Mouse (Mus musculus): ENCODE measurements around the gene Narfl. TPM values are rescaled to one million over a fixed set of nuclear protein-coding genes. Genes with fewer than 3 reads are reported as not detected.

Gene Narfl
- 23.8 and 24.1 TPM in 2 replicates for polyA plus RNA-seq (2015; fragmentation: Nextera tagmentation; extraction: Ambion mirVana)

DNA sequence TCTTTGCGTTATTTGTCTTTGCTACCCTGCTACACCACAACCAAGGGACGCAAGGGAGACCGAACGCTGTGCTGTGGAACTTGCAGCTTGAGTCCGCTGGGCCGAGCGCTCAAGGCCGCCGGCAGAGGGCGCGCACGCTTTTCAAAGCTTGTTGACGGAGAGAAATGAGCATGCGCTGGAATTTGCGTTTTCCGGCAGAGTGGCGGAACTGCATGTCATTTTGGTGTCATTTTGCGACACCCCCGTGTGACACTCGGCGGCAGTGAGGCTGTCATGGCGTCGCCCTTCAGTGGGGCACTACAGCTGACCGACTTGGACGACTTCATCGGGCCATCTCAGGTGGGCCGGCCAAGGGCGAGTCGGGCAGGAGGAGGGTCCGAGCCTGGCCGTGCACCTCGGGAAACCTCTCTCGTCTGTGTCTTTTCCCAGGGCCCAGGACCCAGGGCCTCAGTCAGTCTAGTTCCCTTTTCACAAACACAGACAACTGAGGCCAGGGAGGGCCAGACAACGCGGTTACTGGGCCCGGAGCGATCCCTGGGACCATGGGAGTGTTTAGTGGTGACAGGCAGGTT is at the start of gene Narfl:
Narfl (plus strand) TSS at position 228 of the 572 bp plus-strand sequence.
- Histone ChIP-seq H3K27me3 (replicated peaks; ENCODE audit: insufficient read depth, low read length) (no peaks in the 10 kb centered on the region), H3K9me3 (ENCODE audit: low read length) (no peaks in the 10 kb centered on the region), H3K27ac (ENCODE audit: low read length) (no peak within 1 kb of the TSS), H3K4me2 (replicated peaks; ENCODE audit: low read depth, low read length) (peak within 1 kb of the TSS; percentile 84), H3K9ac (replicated peaks; ENCODE audit: low read depth) (peak within 1 kb of the TSS; percentile 91), H3K36me3 (ENCODE audit: insufficient read depth, low read length) (no peaks in the 10 kb centered on the region), H3K4me1 (ENCODE audit: insufficient read depth, low read depth, low read length) (peaks cover 4% of the 10 kb centered on the region), H3K4me3 (ENCODE audit: low read depth, low read length) (peak within 1 kb of the TSS; percentile 71)
- WGBS = under 1% methylated on average over 37 of the region's 37 CpGs
- peak; percentile 98 for TF ChIP-seq CTCF (IDR thresholded peaks at IDR 0.05)
- no peak for TF ChIP-seq EP300 (IDR thresholded peaks at IDR 0.05)
- DNase-seq (ENCODE audit: low spot score) = peak; percentile 97
- peak; percentile 93 for ATAC-seq

DNA sequence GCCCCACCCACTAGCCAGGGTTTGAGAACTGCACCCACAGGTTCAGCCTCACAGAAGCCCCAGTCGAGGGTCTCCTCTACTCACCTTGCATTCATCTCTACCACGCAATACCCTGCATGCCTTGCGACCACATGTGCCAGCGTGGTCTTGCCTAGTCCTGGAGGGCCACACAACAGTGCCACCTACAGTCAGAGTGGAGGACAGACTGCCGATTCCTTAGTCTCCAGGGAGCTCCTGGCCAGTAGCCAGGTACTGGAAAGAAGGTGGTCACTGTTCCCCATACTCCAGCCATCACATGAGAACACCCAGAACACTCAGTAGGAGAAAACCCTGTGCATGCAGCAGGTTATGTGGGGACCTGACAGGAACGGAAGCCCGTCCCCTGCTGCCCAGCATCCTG is 49.7 kb upstream of the Narfl start:
- Histone ChIP-seq H3K4me3 (ENCODE audit: low read depth, low read length) (no peak overlapping the region), H3K9me3 (ENCODE audit: low read length) (no peaks in the 10 kb centered on the region), H3K4me1 (ENCODE audit: insufficient read depth, low read depth, low read length) (peaks cover 14% of the 10 kb centered on the region; the same call in 1 of the 2 replicates), H3K4me2 (replicated peaks; ENCODE audit: low read depth, low read length) (no peak overlapping the region), H3K27me3 (replicated peaks; ENCODE audit: insufficient read depth, low read length) (no peaks in the 10 kb centered on the region), H3K9ac (replicated peaks; ENCODE audit: low read depth) (no peak overlapping the region), H3K36me3 (ENCODE audit: insufficient read depth, low read length) (no peaks in the 10 kb centered on the region), H3K27ac (ENCODE audit: low read length) (no peak overlapping the region)
- ATAC-seq (no peak), DNase-seq (ENCODE audit: low spot score) (no peak)
- peak; percentile 18 for TF ChIP-seq CTCF (IDR thresholded peaks at IDR 0.05)
- no peak for TF ChIP-seq EP300 (IDR thresholded peaks at IDR 0.05)
- WGBS = 73% methylated on average over 7 of the region's 7 CpGs

DNA sequence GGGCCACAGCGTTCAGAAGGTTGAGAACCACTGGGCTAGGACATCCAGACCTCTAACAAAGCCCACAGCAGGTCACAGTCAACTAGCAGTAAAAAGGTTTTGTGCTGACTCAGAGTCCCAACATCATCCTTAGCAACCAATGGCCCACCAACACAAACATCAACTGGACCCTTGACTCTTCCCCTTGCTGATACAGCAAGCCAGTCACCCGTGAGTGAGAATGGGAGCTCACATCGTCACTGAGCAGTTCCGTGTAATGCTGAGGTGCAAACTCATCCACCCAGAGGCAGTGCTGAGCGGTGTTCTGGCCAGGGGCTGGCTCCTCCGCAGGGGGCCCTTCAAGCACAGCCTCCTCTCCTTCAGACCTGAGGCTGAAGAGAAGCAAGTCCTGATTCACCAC is 48.3 kb upstream of the Narfl start:
- Histone ChIP-seq H3K4me1 (ENCODE audit: insufficient read depth, low read depth, low read length) (peaks cover 14% of the 10 kb centered on the region; the same call in 1 of the 2 replicates), H3K27me3 (replicated peaks; ENCODE audit: insufficient read depth, low read length) (no peaks in the 10 kb centered on the region), H3K27ac (ENCODE audit: low read length) (no peak overlapping the region), H3K4me2 (replicated peaks; ENCODE audit: low read depth, low read length) (no peak overlapping the region), H3K9ac (replicated peaks; ENCODE audit: low read depth) (no peak overlapping the region), H3K9me3 (ENCODE audit: low read length) (no peaks in the 10 kb centered on the region), H3K4me3 (ENCODE audit: low read depth, low read length) (no peak overlapping the region), H3K36me3 (ENCODE audit: insufficient read depth, low read length) (no peaks in the 10 kb centered on the region)
- DNase-seq (ENCODE audit: low spot score) = no peak
- TF ChIP-seq CTCF (IDR thresholded peaks at IDR 0.05) (no peak), EP300 (IDR thresholded peaks at IDR 0.05) (no peak)
- no peak for ATAC-seq
- 90% methylated on average over 6 of the region's 6 CpGs for WGBS

GRCm38 (mm10) chr17:25727265-25728008 is 46.1 kb upstream of the Narfl start, which contains the start of the genes Chtf18 and Rpusd1:
Chtf18 (minus strand) TSS chr17:25727419.
Rpusd1 (plus strand) TSS chr17:25727670.
- peak within 1 kb of the TSS; percentile 51; the same call in 1 of the 2 replicates for H3K27ac ChIP-seq (ENCODE audit: low read length)
- TF ChIP-seq EP300 (IDR thresholded peaks at IDR 0.05) = no peak
- no peak for TF ChIP-seq CTCF (IDR thresholded peaks at IDR 0.05)
- H3K4me1 ChIP-seq (ENCODE audit: insufficient read depth, low read depth, low read length) = peaks cover 14% of the 10 kb centered on the region; the same call in 1 of the 2 replicates
- under 1% methylated on average over 37 of the region's 37 CpGs for WGBS
- peak; percentile 98 for ATAC-seq
- DNase-seq (ENCODE audit: low spot score) = peak; percentile 100
- no peaks in the 10 kb centered on the region for H3K27me3 ChIP-seq (replicated peaks; ENCODE audit: insufficient read depth, low read length)
- peak within 1 kb of the TSS; percentile 74 for H3K9ac ChIP-seq (replicated peaks; ENCODE audit: low read depth)
- no peaks in the 10 kb centered on the region for H3K36me3 ChIP-seq (ENCODE audit: insufficient read depth, low read length)
- no peaks in the 10 kb centered on the region for H3K9me3 ChIP-seq (ENCODE audit: low read length)
- H3K4me2 ChIP-seq (replicated peaks; ENCODE audit: low read depth, low read length) = peak within 1 kb of the TSS; percentile 93
- peak within 1 kb of the TSS; percentile 47 for H3K4me3 ChIP-seq (ENCODE audit: low read depth, low read length)

GRCm38 (mm10) chr17:25728009-25728270 is 45.6 kb upstream of the Narfl start:
- peak overlapping the region; percentile 51; the same call in 1 of the 2 replicates for H3K27ac ChIP-seq (ENCODE audit: low read length)
- H3K4me1 ChIP-seq (ENCODE audit: insufficient read depth, low read depth, low read length) = peaks cover 14% of the 10 kb centered on the region; the same call in 1 of the 2 replicates
- WGBS = 4% methylated on average over 4 of the region's 4 CpGs
- ATAC-seq (no peak), DNase-seq (ENCODE audit: low spot score) (no peak)
- no peak for TF ChIP-seq CTCF (IDR thresholded peaks at IDR 0.05)
- TF ChIP-seq EP300 (IDR thresholded peaks at IDR 0.05) = no peak
- H3K4me2 ChIP-seq (replicated peaks; ENCODE audit: low read depth, low read length) = peak overlapping the region; percentile 77
- no peaks in the 10 kb centered on the region for H3K27me3 ChIP-seq (replicated peaks; ENCODE audit: insufficient read depth, low read length)
- peak overlapping the region; percentile 46 for H3K4me3 ChIP-seq (ENCODE audit: low read depth, low read length)
- H3K9ac ChIP-seq (replicated peaks; ENCODE audit: low read depth) = peak overlapping the region; percentile 74
- H3K36me3 ChIP-seq (ENCODE audit: insufficient read depth, low read length) = no peaks in the 10 kb centered on the region
- no peaks in the 10 kb centered on the region for H3K9me3 ChIP-seq (ENCODE audit: low read length)

- Histone ChIP-seq H3K4me2 (replicated peaks; ENCODE audit: low read depth, low read length) (no peak overlapping the region), H3K9me3 (ENCODE audit: low read length) (no peaks in the 10 kb centered on the region), H3K9ac (replicated peaks; ENCODE audit: low read depth) (no peak overlapping the region), H3K36me3 (ENCODE audit: insufficient read depth, low read length) (no peaks in the 10 kb centered on the region), H3K27me3 (replicated peaks; ENCODE audit: insufficient read depth, low read length) (no peaks in the 10 kb centered on the region), H3K27ac (ENCODE audit: low read length) (no peak overlapping the region), H3K4me3 (ENCODE audit: low read depth, low read length) (no peak overlapping the region), H3K4me1 (ENCODE audit: insufficient read depth, low read depth, low read length) (peaks cover 7% of the 10 kb centered on the region; the same call in 1 of the 2 replicates)
- ATAC-seq (no peak), DNase-seq (ENCODE audit: low spot score) (peak; percentile 88)
- 19% methylated on average over 2 of the region's 2 CpGs for WGBS
- TF ChIP-seq EP300 (IDR thresholded peaks at IDR 0.05) (no peak), CTCF (IDR thresholded peaks at IDR 0.05) (peak; percentile 97)
These were observed 41.5 kb upstream of the Narfl start for GRCm38 (mm10) chr17:25732082-25732481.
